Mouse (Mus musculus) embryonic fibroblast, embryonic 13.5 days (primary cell): ENCODE results near the gene Mkrn2. TPM values are rescaled to one million over a fixed set of nuclear protein-coding genes. Genes with fewer than 3 reads are reported as not detected.

Source experiments
- H3K27ac ChIP-seq: 2 replicates; pipeline ENCODE4 v1.5.1; 2012; ENCODE audit warnings: low read length, control low read depth, inconsistent platforms; ENCODE audit not compliant: insufficient read depth
- H3K4me1 ChIP-seq: 2 replicates; pipeline ENCODE4 v1.6.1; 2011; ENCODE audit warnings: low read length; ENCODE audit not compliant: control insufficient read depth, insufficient read depth
- H3K4me3 ChIP-seq: 2 replicates; pipeline ENCODE4 v1.5.1; 2011; ENCODE audit warnings: mild to moderate bottlenecking, control low read depth, low read length; ENCODE audit not compliant: insufficient read depth
- CTCF ChIP-seq: IDR thresholded peaks from 2 replicates; pipeline ENCODE4 v1.5.1; 2011; ENCODE audit warnings: mild to moderate bottlenecking, control low read depth, low read length, moderate library complexity, borderline replicate concordance; ENCODE audit not compliant: insufficient read depth
- POLR2A ChIP-seq: IDR thresholded peaks from 2 replicates; pipeline ENCODE4 v1.6.1; 2011; ENCODE audit warnings: low read depth, mild to moderate bottlenecking, control low read depth, low read length, moderate library complexity
- polyA plus RNA-seq: library from polyadenylated mRNA; stranded (reverse); fragments of >200 nt; gene quantifications from 2 replicates; pipeline ENCODE4 v1.2.4, GENCODE M21; 2011; ENCODE audit warnings: low read depth; ENCODE audit not compliant: missing spikeins, insufficient read length

Gene Mkrn2
- polyA plus RNA-seq = 21.9 and 22.2 TPM in 2 replicates

- Histone ChIP-seq H3K4me1 (no peaks in the 10 kb centered on the region), H3K4me3 (peak within 1 kb of the TSS; percentile 88), H3K27ac (0 out of 2 replicates have a peak within 1 kb of the TSS, but pooled peaks have one; percentile 15)
- peak; percentile 84 for TF ChIP-seq POLR2A
- no peak for TF ChIP-seq CTCF
Measured at GRCm38 (mm10) chr6:115601715-115602523, at the start of gene Mkrn2. Mkrn2 (plus strand) TSS chr6:115601902.

- H3K4me1 ChIP-seq = no peaks in the 10 kb centered on the region
- H3K4me3 ChIP-seq = no peak overlapping the region
- no peak overlapping the region for H3K27ac ChIP-seq
- TF ChIP-seq CTCF (peak; percentile 11; the same call in 1 of the 2 replicates), POLR2A (no peak)
Measured at GRCm38 (mm10) chr6:115555485-115555884, 46.2 kb upstream of the Mkrn2 start.

- H3K4me3 ChIP-seq = no peak overlapping the region
- TF ChIP-seq POLR2A (no peak), CTCF (no peak)
- no peak overlapping the region for H3K27ac ChIP-seq
- H3K4me1 ChIP-seq = no peaks in the 10 kb centered on the region
Measured at GRCm38 (mm10) chr6:115558176-115558575, 43.5 kb upstream of the Mkrn2 start.

- Histone ChIP-seq H3K4me1 (no peaks in the 10 kb centered on the region), H3K27ac (no peak overlapping the region), H3K4me3 (no peak overlapping the region)
- TF ChIP-seq CTCF (no peak), POLR2A (no peak)
Measured at GRCm38 (mm10) chr6:115559651-115560632, 41.8 kb upstream of the Mkrn2 start.

GRCm38 (mm10) chr6:115565479-115566045 lies 36.1 kb upstream of the Mkrn2 start:
- H3K27ac ChIP-seq = no peak overlapping the region
- H3K4me1 ChIP-seq = no peaks in the 10 kb centered on the region
- TF ChIP-seq POLR2A = no peak
- no peak for TF ChIP-seq CTCF
- no peak overlapping the region for H3K4me3 ChIP-seq

GRCm38 (mm10) chr6:115574171-115574570 lies 27.5 kb upstream of the Mkrn2 start:
- Histone ChIP-seq H3K4me3 (no peak overlapping the region), H3K27ac (no peak overlapping the region), H3K4me1 (no peaks in the 10 kb centered on the region)
- no peak for TF ChIP-seq CTCF

GRCm38 (mm10) chr6:115577407-115577806 lies 24.3 kb upstream of the Mkrn2 start:
- H3K4me1 ChIP-seq = no peaks in the 10 kb centered on the region
- H3K27ac ChIP-seq = no peak overlapping the region
- TF ChIP-seq CTCF (no peak), POLR2A (no peak)
- no peak overlapping the region for H3K4me3 ChIP-seq

- Histone ChIP-seq H3K4me3 (no peak overlapping the region), H3K27ac (no peak overlapping the region), H3K4me1 (no peaks in the 10 kb centered on the region)
- TF ChIP-seq POLR2A (no peak), CTCF (no peak)
Measured at GRCm38 (mm10) chr6:115577941-115578340, 23.8 kb upstream of the Mkrn2 start.

- TF ChIP-seq POLR2A (no peak), CTCF (no peak)
- Histone ChIP-seq H3K4me3 (no peak overlapping the region), H3K4me1 (no peaks in the 10 kb centered on the region), H3K27ac (no peak overlapping the region)
Measured at GRCm38 (mm10) chr6:115580810-115581209, 20.9 kb upstream of the Mkrn2 start.
